Mouse (Mus musculus): ENCODE measurements around the gene Ttc12. TPM values are rescaled to one million over a fixed set of nuclear protein-coding genes. Genes with fewer than 3 reads are reported as not detected.

Gene Ttc12
- total RNA-seq, 2 experiments from 2014 or later, result 6.2 to 8.4 TPM

DNA sequence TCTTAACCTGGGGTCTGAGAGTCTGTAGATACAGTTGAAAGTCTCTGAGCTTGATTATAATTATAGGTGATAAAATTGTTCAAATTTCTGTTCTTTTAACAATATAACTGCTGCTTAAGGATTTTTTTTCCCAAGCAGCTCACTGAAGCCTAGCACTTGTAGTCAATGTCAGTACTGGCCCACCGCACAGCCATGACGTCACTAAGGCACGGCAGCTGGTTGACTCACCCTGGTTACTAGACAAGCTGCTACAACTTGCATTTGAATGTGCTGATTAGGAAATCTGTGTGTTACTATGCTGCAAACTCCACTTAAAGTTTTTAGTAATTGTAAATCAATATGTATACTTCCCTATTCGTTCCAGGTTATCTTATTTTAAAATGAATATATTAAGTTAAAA, 4.6 kb upstream of the Ttc12 start:
- DNase-seq (ENCODE audit: low spot score in 2 of 2), result no peak

DNA sequence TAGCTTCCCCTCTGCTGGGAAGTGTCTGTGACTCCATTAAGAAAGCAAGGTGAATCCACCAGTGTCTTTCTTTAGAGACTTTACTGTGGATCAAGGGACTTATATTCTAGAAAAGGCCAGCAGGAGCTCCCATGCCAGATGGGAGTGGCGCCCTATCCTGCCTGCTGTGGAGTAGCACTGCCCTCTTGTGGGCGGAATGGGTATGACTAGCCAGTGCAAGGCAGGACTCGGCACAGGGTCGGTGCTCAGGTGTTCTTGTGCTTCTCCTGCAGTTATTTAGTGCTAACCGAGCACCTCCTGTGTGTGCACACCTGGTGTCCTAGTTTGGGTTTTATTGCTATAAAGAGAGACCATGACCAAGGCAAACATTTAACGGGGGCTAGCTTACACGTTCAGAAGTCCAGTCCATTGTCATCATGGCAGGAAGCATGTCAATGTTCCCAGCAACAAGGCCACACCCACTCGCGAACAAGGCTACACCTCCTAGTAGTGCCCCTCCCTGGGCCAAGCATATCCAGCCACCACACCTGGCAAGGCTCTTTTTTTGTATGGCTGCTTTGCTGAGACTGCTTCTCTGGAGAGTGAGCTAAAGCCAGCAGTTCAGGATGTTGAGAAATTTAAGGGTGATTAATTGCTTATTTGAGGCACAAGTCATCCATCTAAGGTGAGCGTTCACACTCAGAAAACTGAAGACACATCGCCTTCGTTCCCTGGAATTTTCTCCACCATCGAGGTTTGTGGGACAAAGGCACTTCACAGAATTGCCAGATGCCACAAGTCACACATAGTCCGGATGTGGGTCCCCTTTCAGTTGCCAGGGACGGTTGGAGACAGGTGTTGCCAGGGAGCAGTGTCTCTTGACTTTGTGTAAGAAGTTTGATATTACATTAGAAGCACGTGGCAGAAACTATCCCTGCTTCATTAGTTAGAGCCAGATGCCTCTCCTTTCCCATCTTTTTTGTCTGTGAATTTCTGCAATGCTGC, 3.2 kb upstream of the Ttc12 start:
- DNase-seq (ENCODE audit: low spot score in 2 of 2), result peak; percentile 91 to 92

DNA sequence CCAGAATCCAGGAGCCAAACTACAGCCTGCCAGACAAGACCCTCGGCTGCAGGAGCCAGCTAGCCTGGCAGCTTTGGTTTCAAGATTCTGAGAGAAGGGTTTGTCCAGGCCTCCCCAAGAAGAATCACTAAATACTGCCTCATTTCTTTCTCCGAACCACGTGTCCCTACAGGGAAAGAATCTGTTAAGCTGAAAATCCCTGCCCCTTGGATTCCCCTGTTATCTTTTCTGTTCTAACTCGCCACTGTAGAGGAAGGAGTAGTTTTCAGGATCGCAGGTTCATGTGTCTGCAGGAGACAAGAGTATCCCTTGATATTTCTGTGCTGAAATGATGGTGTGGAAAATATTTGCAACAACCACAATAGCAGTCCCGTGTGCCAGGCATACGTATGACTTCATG, 2.2 kb upstream of the Ttc12 start:
- DNase-seq (ENCODE audit: low spot score in 2 of 2), result no peak

DNA sequence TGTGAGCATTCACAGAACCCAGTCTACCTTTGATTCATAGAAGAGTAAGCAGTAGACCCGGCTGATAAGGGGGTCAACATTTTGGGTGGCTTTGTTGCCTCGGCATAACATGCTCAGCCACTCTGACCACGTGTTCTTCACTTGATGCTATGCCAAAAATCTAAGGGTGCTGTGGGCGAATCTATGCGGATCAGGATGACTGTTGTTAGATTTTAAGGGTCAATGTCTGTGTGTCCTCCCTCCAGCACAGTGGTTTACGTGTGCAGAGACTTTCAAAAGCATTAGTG, 1.6 kb upstream of the Ttc12 start:
- DNase-seq (ENCODE audit: low spot score in 2 of 2), result no peak

DNA sequence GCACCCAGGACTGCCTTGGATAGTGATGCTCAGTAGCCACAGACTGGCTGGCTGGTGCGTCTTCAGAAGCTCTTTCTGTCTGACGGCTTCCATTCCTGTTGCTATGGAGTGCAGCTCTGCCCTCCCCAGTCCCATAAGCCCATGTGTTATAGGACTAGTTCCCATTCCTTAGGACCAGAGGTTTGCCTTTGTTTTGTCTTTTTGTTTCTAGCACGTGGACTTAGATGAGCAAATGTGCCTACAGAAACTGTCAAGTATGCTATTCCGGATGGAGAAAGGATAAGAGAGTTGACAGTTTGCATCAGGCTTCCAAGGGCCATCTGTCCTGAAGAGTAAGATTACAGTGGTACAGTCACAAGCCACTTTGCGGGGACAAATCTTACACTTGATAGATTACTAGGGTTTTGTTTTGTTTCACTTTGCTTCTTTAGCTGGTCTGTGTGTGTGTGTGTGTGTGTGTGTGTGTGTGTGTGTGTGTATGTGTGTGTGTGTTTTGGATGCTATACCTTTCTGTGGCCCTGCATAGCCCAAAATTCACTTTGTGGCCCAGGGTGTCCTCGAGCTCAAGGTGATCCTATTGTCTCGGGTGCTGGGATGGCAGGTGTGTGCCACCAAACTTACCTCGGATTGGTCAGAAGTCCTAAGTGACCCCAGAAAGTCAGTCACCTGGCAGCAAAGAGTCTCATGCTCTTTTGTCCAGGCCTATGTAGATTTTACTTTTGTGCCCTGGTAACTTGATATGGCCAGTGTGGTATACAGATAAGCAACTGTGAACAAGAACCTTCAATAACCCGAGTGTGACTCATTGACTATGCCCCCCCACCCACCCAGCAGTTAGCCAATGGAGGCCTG, 1.0 kb upstream of the Ttc12 start:
- DNase-seq (ENCODE audit: low spot score in 2 of 2), result no peak

DNA sequence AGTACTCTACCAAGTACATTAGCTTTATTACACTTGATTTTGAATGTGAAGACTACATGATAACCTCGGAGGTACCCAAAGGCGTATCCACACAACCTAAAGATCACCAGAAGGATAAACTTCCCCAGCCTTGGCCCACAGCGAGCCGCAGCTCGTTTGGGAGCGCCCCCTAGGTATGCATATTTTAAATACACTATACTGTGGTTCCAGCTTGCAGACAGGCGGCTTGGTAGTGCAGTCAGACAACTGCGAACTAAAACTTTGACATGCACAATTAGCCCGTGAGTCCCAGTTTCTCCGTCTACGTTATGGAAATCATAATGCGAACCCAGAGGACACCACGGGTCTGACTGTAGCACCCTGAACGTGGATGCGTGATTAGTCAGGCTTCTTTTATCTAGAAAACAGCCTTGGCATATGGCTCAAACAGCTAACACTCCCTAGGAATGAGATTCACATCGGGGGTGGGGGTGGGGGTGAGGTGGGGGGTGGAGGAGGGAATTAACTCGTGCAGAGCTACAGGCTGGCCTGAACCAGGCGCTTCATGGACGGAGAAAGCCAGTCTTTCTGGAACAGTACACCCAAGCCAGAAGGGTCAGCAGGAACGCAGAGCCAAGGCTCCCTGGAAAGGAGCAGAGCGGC, 654 bp downstream of the Ttc12 start:
- peak in 1 of 2 experiments; percentile 45 for DNase-seq (ENCODE audit: low spot score in 2 of 2)

DNA sequence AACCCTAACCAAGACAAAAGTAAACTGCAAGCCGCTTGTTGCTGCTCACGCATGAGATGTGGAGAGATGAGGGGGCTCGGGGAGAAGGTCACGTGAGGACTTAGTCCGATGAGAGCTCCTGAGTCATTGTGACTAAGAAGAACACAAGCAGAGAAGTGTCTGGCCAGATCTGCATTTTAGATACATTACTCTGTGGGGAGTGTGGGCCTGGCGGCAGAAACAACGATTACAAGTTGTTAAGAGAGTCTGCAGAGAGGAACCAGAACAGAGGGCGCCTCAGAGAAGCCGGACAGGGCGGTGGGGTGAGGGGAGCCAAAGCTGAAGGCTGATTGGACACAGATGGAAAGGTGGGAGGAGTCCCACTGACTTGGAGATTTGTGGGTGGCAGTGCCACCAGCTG, 2.7 kb downstream of the Ttc12 start:
- peak in 1 of 2 experiments; percentile 21 for DNase-seq (ENCODE audit: low spot score in 2 of 2)

DNA sequence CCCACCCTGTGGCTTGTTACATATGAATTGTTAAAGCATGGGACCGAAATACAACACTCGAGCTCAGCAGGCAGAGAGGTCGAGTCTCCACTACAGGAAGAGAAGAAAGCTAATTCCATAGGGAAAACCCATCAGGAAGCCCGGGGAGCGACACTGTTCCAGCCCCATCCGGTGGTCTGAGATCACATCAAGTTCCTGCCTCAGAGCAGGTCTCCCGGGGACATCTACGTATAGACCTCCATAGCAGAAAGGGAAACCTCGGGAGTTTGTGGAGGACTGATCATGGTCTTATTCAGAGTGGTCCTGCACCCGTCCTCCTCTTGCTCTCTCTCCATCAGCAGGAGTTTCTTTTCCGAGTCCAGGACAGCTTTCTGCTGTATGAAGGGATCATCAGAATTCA, 13.9 kb downstream of the Ttc12 start:
- DNase-seq (ENCODE audit: low spot score in 2 of 2), result no peak

DNA sequence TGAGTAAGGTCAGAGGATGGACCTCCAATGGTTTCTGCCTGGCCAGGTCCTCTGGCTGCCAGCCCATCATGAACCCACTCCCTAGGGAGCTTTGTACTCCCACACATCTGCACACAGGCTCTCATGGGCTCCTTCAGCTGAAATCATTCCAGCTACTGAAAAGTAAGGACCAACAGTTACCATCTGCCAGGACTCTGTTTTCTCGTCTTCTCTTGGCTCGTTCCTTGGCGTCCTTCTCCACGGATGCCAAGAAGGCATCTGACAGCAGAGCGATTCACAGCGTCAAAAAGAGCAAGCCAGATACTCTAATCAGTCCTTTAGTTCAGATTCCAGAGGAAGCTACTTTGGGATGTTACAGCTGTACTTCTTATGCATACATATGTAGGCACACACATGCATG, 15.1 kb downstream of the Ttc12 start:
- DNase-seq (ENCODE audit: low spot score in 2 of 2), result no peak

DNA sequence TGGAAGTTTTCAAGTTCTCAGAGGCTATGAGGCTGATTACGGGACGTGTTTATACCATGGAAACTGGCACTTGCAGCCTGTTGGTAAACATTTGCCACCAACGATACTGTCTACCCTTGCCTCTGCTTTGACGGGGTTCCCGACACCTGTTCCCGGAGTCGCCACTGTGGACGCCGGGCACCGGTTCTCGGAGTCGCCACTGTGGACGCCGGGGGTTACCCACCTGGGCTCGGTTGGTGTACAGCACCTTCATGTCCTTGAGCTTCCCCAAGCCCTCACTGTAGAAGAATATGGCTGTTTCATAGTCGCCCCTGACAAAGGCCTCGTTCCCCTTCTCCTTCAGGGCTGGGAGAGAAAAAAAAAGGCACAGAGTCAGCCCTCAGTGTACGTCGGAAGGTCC, 16.0 kb downstream of the Ttc12 start:
- no peak for DNase-seq (ENCODE audit: low spot score in 2 of 2)

DNA sequence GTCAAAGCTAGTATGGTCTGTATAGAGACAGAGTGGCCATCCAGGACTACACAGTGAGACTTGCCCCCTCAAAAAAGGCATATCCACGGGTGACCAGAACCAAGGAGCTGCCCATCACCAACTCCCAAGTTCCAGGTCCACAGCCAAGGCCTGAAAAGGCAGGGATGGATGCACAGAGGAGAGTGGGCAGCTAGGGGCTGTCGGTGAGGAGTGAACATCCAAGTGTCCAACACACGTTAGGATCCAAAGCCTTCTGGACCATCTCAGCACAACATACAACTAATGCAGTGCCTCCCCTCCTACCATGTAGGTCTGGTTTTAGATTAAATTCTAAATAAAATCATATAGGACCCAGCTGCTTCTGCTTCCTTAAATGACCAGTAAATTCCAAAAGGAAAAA, 29.9 kb downstream of the Ttc12 start:
- no peak for DNase-seq (ENCODE audit: low spot score in 2 of 2)

DNA sequence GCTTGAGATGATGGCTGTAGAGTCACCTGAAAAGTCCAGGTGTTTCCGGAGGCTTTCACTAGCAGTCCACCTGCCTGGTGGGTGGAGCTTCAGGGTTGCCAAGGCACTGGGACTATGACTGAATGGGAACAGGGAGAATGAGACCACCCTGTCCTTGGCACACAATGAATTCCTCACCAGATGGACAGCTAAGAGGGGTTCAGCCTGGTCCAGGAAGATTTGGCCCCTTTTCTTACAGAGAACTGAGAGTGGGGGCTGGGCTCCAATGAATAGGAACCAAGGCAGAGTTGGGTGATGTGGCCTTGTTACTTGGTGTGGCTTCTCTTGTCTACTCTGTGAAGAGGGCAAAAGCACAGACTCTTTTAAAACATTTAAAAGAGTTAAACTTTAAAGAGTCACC, 33.6 kb downstream of the Ttc12 start:
- DNase-seq (ENCODE audit: low spot score in 2 of 2), result no peak

DNA sequence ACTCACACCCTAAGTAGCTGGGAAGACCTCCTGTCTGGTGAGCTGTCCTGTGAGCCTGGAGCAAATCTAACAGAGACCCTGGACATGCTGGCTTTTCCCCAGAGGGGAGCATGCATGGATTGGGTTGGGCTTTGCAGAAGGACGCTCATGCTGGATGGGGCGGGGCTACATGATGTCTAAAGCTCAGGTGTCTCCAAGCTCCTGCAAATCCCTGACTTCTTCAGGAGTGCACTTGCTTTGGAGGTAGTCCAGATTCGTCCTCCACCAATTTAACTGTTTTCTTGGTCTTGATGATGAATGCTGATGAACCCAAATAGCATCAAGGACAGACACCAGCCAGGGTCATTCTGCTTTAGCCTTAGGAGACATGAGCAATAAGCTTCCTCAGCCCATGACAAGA, 35.5 kb downstream of the Ttc12 start:
- no peak for DNase-seq (ENCODE audit: low spot score in 2 of 2)

DNA sequence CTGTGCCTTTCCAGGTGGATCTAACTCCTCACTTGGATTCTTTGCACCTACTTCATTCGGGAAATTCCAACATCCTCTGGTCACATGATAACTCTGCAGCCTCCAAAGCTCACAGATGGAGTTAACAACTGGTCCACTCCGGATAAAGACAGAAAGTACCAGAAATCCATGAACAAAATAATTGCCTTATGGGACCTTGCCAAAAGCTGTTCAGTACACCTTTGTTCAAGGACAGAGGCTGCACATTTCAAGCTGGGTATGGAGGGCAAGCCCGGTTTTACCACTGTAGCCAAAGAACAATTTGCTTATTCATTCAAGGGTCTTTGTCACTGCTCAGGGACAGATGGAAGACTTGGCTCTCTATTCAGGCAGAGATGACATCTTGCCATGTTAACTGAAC, 43.4 kb downstream of the Ttc12 start:
- DNase-seq (ENCODE audit: low spot score in 2 of 2), result no peak

DNA sequence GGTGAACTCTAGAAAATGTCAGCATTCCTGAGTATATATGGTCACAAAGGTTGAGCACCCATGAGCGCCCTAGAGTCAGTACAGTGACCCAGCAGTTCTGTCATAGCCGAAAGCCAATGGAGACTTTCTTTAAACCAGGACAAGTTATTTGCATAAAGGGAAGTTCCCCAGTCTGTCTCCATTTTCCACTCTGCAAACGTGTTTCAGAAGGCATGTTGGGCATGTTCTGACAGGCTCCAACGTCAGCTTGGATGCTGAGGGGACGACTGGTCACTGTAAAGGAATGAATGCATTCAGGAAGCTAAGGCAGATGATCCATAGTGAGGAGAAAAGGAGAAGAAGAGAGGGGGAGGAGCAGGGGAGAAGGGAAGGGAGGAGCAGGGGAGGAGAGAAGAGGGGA, 58.5 kb downstream of the Ttc12 start:
- DNase-seq (ENCODE audit: low spot score in 2 of 2), result no peak

DNA sequence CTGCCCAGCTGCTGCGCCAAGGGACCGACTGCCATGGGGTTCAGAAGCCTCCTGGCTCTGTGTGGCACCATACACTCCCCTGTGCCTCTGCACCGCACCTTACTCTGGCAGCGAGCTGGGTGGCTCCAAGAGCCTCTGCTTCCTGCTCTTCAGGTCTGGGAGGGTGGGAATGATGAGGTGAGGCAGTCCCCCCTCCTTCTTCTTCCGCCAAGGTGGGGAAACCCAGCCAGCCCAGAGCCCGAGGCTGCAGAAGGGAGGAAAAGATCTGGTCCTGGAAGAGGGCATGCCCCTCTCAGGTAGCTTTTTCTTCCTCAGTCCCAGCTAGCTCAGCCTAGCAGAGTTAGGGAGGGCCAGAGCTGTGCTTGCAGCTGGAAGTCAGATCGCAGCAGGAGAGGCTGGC, 59.1 kb downstream of the Ttc12 start, which contains the start of gene Ankk1:
Gene Ankk1, minus strand, starts transcription at position 101 of the 400 bp plus-strand sequence.
- no peak for DNase-seq (ENCODE audit: low spot score in 2 of 2)

DNA sequence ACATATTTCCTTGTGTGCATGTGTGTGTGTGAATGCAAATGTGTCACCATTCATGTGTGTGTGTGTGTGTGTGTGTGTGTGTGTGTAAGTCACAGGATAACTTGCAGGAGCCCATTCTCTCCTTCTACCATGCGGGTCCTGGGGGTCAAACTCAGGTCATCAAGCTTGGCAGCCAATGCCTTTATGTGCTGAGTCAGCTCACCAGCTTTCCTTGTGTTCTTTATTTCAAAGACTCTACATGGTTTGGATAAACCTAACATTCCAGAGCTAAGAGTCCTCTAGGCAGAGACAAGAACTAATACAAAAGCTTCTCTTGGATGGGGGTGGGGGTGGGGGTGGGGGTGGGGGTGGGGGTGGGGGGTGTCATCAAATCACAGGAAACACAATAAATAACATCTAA, 60.4 kb downstream of the Ttc12 start:
- no peak for DNase-seq (ENCODE audit: low spot score in 2 of 2)

DNA sequence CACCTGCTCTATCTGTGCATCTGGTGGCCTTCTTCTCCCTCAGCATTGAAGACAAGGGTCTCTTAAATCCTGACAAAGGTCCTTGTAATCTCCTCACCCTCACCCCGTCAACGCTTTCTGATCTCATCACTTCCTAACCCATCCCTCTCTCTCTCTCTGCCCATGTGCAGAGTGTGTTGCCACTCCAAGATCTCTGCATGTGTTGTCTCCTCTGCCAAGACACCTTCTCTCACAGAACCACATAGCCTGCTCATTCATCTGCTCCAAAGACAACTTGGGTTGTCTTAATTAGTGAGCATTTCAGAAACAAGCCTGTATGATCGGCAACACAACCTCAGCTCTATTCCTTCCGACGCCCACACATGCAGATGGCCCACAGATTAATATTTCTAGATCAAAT, 62.2 kb downstream of the Ttc12 start:
- DNase-seq (ENCODE audit: low spot score in 2 of 2), result no peak

DNA sequence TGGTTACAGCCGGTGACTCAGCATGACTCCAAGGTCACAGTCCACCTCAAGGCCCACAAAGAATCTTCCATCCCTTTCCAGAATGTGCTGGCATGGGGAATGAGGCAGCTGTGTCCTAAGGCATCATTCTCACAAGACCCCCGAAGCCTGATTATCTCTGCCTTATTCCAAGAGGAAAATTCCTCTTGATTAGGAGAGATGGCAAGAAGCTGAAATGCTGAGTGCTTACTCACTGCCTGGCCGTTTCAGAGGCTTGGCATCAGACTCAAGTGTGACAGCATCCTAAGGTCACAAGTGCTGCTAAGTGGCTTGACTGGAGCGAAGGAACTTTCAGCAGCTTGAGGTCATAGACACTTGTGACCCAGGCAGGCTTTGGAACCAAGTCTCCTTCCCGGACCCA, 75.4 kb downstream of the Ttc12 start:
- peak in 1 of 2 experiments; percentile 16 for DNase-seq (ENCODE audit: low spot score in 2 of 2)

DNA sequence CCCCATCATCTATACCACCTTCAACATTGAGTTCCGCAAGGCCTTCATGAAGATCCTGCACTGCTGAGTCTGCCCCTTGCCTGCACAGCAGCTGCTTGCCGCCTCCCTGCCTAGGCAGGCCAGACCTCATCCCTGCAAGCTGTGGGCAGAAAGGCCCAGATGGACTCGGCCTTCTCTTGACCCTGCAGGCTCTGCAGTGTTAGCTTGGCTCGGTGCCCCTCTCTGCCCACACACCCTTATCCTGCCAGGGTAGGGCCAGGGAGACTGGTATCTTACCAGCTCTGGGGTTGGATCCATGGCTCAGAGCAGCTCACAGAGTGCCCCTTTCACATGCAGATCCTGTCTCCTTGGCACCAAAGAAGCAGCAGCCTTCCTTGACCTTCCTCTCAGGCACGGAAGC, 79.0 kb downstream of the Ttc12 start:
- no peak for DNase-seq (ENCODE audit: low spot score in 2 of 2)

DNA sequence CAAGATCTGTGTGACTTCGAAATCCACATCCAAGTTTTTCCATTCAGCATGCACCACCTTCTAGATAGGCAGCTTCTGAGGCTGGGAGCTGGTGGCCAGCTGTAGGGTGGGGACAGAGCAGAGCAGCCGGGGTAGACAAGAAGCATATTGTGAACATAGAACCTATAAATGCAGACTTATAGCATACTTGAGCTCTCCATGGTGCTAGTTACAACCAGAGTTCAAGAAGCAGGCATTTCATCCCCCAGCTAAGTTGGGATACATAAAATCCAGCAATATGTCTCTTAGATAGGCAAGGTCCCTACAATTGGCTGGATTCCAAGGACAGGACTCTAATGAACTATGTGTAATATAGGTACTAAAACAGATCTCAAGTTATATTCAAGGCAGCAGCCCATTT, 82.3 kb downstream of the Ttc12 start:
- DNase-seq (ENCODE audit: low spot score in 2 of 2), result no peak

DNA sequence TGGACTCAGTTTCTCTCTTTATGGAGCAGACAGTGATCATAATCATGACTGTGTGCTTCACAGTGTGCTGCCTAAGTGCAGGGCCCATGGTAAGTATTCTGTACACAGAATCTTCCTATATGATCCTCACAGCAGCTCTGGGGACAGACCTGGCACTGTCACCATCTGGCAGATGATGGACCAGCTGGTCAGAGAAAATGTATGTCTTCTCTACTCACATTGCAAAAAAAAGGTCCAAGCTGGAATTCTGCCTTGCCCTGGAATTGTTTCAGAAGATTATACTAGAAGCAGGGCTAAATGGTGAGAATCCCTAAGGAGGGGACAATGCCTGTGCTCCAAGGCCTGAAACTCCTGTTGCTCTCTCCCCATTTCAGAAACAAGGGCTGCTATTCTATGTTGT, 90.0 kb downstream of the Ttc12 start:
- no peak for DNase-seq (ENCODE audit: low spot score in 2 of 2)
